Mouse (Mus musculus): ENCODE measurements around the gene Erich4. TPM values are rescaled to one million over a fixed set of nuclear protein-coding genes. Genes with fewer than 3 reads are reported as not detected.

Gene Erich4
- not detected in 3 replicates for total RNA-seq (2017)

- no peak for ATAC-seq (replicated peaks; ENCODE audit: insufficient number of reproducible peaks, low FRiP score, low TSS enrichment, poor library complexity, severe bottlenecking)
These were observed at the start of gene Erich4 for GRCm38 (mm10) chr7:25615706-25616011. Gene Erich4, minus strand, starts transcription at chr7:25615892.

GRCm38 (mm10) chr7:25658657-25659472 is 43.2 kb upstream of the Erich4 start, which contains the start of the genes Bckdha and Exosc5:
Gene Bckdha, minus strand, starts transcription at chr7:25658981.
Gene Exosc5, plus strand, starts transcription at chr7:25659164.
- peak; percentile 96 for ATAC-seq (replicated peaks; ENCODE audit: insufficient number of reproducible peaks, low FRiP score, low TSS enrichment, poor library complexity, severe bottlenecking)

GRCm38 (mm10) chr7:25657785-25658184 is 42.1 kb upstream of the Erich4 start:
- no peak for ATAC-seq (replicated peaks; ENCODE audit: insufficient number of reproducible peaks, low FRiP score, low TSS enrichment, poor library complexity, severe bottlenecking)

- no peak for ATAC-seq (replicated peaks; ENCODE audit: insufficient number of reproducible peaks, low FRiP score, low TSS enrichment, poor library complexity, severe bottlenecking)
These were observed 40.1 kb upstream of the Erich4 start for GRCm38 (mm10) chr7:25655601-25656428.

GRCm38 (mm10) chr7:25652244-25652759 is 36.6 kb upstream of the Erich4 start:
- peak; percentile 36; the same call in 1 of the 2 replicates for ATAC-seq (replicated peaks; ENCODE audit: insufficient number of reproducible peaks, low FRiP score, low TSS enrichment, poor library complexity, severe bottlenecking)

GRCm38 (mm10) chr7:25651281-25651680 is 35.6 kb upstream of the Erich4 start:
- peak; percentile 73 for ATAC-seq (replicated peaks; ENCODE audit: insufficient number of reproducible peaks, low FRiP score, low TSS enrichment, poor library complexity, severe bottlenecking)

- 0 out of 2 replicates have a peak, but pooled peaks have one; percentile 12 for ATAC-seq (replicated peaks; ENCODE audit: insufficient number of reproducible peaks, low FRiP score, low TSS enrichment, poor library complexity, severe bottlenecking)
These were observed 34.1 kb upstream of the Erich4 start for GRCm38 (mm10) chr7:25649839-25650238.

GRCm38 (mm10) chr7:25647574-25648123 is 32.0 kb upstream of the Erich4 start:
- peak; percentile 20; the same call in 1 of the 2 replicates for ATAC-seq (replicated peaks; ENCODE audit: insufficient number of reproducible peaks, low FRiP score, low TSS enrichment, poor library complexity, severe bottlenecking)

GRCm38 (mm10) chr7:25645074-25645473 is 29.4 kb upstream of the Erich4 start:
- ATAC-seq (replicated peaks; ENCODE audit: insufficient number of reproducible peaks, low FRiP score, low TSS enrichment, poor library complexity, severe bottlenecking): no peak

GRCm38 (mm10) chr7:25644631-25645030 is 28.9 kb upstream of the Erich4 start:
- no peak for ATAC-seq (replicated peaks; ENCODE audit: insufficient number of reproducible peaks, low FRiP score, low TSS enrichment, poor library complexity, severe bottlenecking)

- ATAC-seq (replicated peaks; ENCODE audit: insufficient number of reproducible peaks, low FRiP score, low TSS enrichment, poor library complexity, severe bottlenecking): no peak
These were observed 28.4 kb upstream of the Erich4 start for GRCm38 (mm10) chr7:25644136-25644535.

- no peak for ATAC-seq (replicated peaks; ENCODE audit: insufficient number of reproducible peaks, low FRiP score, low TSS enrichment, poor library complexity, severe bottlenecking)
These were observed 24.1 kb upstream of the Erich4 start for GRCm38 (mm10) chr7:25639754-25640153.

- no peak for ATAC-seq (replicated peaks; ENCODE audit: insufficient number of reproducible peaks, low FRiP score, low TSS enrichment, poor library complexity, severe bottlenecking)
These were observed 21.4 kb upstream of the Erich4 start for GRCm38 (mm10) chr7:25637099-25637498.

- ATAC-seq (replicated peaks; ENCODE audit: insufficient number of reproducible peaks, low FRiP score, low TSS enrichment, poor library complexity, severe bottlenecking): no peak
These were observed 20.7 kb upstream of the Erich4 start for GRCm38 (mm10) chr7:25636373-25636772.

- peak; percentile 52 for ATAC-seq (replicated peaks; ENCODE audit: insufficient number of reproducible peaks, low FRiP score, low TSS enrichment, poor library complexity, severe bottlenecking)
These were observed 17.0 kb upstream of the Erich4 start for GRCm38 (mm10) chr7:25632679-25633078.

GRCm38 (mm10) chr7:25628323-25628620 is 12.6 kb upstream of the Erich4 start:
- ATAC-seq (replicated peaks; ENCODE audit: insufficient number of reproducible peaks, low FRiP score, low TSS enrichment, poor library complexity, severe bottlenecking): no peak

GRCm38 (mm10) chr7:25627431-25628322 is 12.0 kb upstream of the Erich4 start:
- no peak for ATAC-seq (replicated peaks; ENCODE audit: insufficient number of reproducible peaks, low FRiP score, low TSS enrichment, poor library complexity, severe bottlenecking)
